Mouse (Mus musculus): ENCODE results near the gene Lef1.

The Lef1 gene

DNA sequence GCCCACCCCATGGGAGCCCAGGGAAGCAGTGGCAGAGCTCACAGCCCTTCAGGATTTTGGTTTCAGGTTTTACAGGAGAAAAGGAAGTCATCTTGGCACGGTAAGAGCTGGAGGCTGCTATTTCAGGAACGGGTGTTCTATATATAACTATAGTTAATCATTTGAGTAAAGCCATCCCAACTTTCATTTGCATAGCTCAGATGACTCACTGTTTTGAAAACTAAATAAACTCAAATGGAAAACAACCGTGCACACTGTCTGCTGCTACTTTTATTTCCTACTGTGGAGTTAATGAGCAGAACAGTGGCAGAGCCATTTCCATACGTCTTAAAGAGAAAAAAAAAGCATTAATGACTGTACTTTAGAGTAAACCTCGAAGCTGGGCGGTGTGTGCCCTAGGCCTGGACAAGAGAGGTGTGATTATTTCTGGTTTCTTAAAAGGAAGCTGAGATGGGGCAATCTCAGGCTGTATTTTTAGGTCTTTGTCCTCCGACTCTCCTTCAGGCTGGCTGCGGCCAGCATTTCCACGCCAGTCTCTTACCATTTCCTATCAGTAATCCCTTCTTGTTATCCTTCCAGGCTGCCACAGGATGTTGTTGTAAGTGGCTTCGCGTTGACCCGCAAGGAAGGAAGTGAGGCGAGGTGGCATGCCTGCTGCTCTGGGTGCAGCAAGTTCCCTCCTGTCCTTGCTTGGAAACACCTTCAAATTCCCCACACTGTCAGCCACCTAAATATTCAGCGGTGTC, 29.2 kb downstream of the Lef1 start:
- DNase-seq (ENCODE audit: low spot score in 2 of 2): no peak

DNA sequence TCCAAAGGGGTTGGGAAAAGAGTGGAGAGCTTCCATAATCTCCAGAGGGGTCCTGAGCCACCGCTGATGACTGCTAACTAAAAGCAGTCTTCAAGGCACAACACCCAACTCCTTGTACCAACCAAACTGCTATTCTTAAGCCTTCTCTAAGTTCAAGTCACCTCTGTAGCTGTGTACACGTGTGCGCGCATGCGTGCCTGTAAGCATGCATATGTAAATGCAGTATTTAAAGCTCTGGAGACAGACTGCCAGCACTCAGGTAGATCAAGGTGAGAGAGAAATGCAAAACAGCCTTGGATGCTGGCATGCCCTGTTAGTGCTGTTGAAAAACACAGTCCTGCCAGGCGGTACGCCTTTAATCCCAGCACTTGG, 29.8 kb downstream of the Lef1 start:
- no peak for DNase-seq (ENCODE audit: low spot score in 2 of 2)

DNA sequence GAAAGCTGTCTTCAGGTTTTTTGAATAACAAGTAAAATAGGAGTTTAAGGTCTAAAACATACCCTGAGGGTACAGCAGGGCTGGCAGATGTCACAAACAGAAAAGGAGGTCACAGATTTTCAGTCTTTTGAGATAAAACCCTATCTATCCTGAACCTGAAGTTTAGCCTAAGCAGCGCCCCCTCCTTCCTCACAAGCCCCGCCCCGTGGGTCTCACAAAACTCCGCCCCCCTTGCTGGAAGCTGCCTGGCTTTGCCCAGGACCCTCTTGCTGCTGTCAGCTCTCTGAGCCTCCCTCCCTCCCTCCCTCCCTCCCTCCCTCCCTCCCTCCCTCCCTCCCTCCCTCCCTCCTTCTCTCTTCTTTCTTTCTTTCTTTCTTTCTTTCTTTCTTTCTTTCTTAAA, 31.3 kb downstream of the Lef1 start:
- DNase-seq (ENCODE audit: low spot score in 2 of 2): no peak

DNA sequence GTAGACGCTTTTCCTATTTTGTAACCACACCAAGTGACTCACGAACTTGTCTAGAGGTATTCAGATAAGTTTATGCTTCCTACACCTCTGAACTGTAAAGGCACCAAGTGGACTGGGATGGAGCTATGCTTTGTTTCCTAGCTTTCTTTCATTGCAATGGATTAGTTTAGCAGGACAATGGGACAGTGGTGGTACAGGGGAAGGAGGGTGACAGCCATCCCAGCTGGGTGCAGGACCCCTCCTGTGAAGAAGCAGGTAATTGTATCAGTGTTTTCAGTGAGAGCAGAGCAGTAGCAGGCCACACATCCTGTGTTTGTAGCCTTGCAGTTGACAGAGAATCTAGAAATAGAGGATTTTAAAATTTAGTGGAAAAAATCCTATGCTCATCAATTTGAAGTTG, 34.0 kb downstream of the Lef1 start:
- DNase-seq (ENCODE audit: low spot score in 2 of 2): no peak

DNA sequence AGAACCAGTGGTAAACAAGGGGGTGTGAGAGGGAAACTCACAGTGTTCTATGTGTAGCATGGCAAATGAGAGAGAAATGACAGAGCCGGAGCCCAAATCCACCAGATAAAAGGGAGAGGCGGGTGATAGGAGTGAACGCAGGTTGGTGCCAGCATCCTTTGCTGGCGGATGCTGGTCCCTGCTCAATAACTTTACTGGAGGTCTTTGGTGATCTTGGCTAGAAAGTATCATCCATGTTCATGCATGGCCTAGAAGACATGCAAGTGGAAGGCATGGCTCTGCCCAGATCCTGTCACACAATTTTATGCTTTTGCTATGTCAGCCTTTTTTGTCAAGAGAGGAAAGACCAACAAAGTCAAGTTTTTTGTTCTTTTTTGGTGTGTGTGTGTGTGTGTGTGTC, 42.6 kb downstream of the Lef1 start:
- no peak for DNase-seq (ENCODE audit: low spot score in 2 of 2)

DNA sequence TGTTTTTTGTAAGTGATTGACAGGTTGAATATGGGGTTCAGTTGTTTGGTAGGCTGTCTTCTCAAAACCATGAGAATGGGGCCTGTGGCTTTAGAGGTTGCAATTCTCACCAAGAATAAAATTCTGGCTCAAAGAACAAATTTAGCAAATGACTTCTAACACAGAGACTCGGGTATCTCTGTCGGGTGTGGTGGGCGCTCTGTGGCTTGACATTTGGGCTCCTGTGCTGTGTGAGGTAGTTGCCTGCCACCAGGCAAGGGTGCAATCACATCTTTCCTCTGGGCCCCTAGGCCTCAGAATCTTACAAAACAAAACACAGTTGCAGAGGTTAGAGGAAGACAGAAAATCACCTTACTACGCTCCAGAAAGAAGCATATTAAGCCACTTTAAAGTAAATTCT, 43.6 kb downstream of the Lef1 start:
- no peak for DNase-seq (ENCODE audit: low spot score in 2 of 2)

DNA sequence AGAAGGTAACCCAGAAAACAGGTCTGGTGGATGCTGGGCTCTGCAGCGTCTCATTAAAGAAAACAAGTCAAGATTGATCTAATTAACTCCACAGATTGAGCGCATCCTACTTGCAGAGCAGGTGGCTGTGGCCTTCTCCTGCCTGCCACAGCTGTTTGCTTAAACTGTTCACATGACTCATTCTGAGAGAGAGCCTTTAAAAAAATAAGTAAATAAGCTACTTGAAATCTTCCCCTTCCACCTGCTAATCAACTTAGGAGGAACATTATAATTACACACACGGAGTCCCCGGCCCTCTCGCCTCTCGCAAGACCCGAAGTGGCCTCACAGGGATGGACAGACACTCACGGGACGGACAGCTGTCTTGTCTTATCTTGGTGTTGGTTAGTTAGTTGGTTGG, 44.3 kb downstream of the Lef1 start:
- no peak for DNase-seq (ENCODE audit: low spot score in 2 of 2)

DNA sequence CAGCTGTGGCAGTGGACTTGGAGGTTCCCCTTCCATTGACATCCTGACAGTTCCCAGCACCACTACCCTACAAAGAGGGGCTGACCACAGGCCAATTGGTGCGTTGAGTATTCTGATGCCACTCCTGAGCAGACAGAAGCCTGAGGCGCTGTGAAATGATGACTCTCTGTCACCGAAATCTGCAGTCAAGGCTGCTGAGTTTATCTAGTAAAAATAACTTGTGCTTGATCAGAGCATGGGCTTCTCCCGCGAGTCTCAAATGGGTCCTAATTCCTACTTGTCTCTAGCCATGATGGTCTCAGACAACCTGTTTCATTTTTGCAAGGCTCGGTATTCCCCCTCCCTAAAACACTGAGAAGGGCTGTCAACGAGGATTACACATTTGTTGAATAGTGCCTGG, 44.8 kb downstream of the Lef1 start:
- DNase-seq (ENCODE audit: low spot score in 2 of 2): no peak

DNA sequence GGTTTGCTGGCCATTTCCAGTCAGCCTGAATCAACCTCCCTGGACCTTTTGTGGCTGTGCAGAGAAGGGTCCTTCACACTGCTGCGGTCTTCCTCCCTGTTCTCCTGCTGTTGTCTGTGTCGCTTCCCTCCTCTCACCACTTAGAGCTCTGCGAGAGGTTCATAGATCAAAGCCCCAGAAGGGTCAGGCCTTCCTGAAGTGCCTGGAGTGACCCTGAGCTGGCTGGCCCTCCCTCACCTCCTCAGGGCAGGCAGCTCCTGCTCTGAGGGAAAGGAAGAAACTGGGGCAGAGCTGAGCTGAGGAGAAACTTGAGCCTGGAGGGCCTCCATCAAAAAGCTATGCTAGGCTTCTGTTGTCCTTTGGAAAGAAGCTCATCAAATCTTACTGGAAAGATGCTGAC, 45.4 kb downstream of the Lef1 start:
- no peak for DNase-seq (ENCODE audit: low spot score in 2 of 2)

DNA sequence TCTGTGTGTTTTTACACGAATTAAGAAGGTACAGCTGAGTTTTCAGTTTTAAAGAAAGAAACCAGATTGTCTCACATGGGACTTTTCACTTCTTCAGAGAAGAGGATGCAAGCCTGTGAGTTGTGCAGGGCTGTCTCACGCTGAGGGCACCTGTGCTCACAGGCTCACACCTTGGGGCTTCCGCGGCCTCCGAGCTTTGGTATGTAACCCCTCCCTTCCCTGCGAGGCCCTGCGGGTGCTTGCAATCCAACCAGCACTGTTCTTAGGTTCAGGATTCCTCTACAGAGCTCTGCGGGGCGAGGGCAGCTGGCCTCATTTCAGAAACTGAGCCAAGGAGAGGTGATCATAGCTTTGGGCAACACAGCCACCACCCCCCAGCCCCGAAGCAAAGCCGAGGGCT, 46.1 kb downstream of the Lef1 start:
- no peak for DNase-seq (ENCODE audit: low spot score in 2 of 2)

DNA sequence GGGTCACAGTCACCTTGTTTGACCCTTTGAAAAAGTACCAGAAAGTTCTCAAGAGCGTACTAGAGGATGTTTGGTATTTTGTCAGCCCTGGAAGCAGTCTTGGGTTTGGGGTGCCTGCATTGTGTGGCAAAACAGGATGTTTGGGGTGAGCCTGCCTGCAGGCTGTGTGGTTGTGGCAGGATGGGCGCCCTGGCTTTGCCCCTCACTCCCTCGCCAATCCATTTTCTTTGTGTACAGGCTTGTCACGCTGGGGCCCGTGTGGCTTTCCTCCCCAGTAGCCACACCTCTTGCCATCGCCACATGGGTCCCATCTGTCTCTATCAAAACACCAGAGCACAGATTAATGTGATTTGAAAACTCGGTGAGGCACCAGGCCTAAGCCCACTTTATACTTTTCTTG, 47.2 kb downstream of the Lef1 start:
- no peak for DNase-seq (ENCODE audit: low spot score in 2 of 2)

DNA sequence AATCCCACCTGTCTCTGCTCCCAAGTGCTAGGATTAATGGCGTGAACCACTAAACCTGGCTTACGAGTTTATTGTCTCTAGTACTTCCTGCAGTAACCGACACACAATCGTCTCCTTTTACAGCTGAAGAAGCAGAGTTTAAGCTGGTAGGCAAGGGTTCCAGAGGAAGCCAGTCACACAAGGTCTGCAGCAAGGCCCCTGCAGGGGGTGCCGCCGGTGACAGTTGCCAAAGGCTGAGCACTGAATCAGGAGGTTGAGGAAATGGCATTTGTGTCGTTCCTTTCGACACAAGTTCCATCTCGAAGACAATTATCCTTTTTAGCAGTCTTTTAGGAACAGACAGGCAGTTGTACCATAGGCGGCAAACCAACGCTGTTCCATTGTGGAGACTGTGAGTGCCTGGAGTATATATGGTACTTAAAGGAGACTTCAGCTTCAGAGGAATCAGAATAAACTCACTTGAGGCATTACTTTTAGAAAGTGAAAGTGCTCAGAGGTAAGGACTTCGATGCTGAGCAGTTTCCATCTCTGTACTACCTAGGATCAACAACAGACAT, 49.0 kb downstream of the Lef1 start:
- DNase-seq (ENCODE audit: low spot score in 2 of 2): no peak

DNA sequence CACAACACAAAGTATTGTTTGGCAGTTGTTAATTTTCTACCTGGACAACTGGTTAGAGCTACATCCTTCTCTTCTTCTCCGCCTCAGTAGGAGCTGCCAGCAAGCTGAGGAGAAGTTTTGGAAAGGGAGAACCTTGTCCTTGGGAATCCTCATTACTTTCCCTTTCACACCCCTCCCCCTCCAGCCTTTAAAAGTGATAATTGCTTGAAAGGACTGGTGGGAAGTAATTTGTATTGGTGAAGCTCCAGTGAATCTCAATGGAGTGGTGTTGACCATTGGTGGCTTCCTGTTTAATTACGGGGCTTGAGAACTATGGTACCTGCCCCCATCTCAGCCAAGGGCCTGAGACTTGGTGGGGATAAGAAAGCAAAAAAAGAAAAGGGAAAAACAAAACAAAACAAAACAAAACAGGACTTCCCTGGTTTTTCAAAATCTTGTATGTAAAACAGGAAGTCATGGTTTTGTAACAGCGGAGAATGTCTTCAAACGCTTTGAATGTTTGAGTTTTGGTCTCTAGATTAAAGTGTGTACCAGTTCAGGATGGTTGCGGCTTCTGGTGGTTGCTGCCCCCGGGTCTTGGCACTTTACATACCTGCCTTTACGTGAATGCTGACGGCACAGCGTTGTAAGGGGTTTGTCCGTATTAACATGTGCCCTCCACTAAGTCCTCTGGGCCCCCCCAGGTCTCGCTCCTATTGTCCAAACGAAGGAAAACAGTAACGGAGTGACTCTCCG, 49.8 kb downstream of the Lef1 start:
- DNase-seq (ENCODE audit: low spot score in 2 of 2): no peak

DNA sequence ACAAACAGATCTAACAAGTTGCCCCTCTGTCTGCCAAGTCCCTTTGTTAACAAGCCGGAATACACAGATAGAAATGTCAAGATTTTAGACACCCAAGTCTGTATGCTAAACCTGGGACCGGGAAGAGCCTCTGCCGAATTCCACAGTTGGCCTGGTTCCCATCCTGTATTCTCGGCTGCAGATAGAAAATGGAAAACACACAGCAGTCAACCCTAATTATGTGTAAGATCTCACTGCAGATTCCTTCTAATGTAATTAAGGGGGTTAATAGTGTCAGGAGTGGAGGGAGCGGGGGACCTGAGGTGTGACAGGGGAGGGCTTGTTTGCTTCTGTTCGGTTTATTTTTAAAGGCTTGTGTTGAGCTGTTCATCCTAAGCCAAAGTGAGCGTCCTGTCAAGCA, 50.6 kb downstream of the Lef1 start:
- DNase-seq (ENCODE audit: low spot score in 2 of 2): no peak

DNA sequence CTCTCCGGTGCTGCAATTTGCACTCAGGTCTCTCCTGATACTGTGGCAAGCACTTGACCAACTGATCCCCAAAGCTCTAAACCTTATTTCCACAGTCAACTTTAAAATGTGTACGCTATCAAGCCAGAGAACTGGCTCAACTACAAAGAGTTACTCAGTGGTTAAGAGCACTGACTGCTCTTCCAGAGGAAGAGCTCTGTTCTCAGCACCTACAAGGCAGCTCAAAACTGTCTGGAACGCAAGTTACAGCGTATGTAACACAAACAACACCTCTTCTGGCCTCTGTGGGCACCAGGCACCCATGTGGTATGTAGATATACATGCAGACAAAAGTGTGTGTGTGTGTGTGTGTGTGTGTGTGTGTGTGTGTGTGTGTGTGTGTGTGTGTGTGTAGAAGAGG, 57.5 kb downstream of the Lef1 start:
- DNase-seq (ENCODE audit: low spot score in 2 of 2): no peak

DNA sequence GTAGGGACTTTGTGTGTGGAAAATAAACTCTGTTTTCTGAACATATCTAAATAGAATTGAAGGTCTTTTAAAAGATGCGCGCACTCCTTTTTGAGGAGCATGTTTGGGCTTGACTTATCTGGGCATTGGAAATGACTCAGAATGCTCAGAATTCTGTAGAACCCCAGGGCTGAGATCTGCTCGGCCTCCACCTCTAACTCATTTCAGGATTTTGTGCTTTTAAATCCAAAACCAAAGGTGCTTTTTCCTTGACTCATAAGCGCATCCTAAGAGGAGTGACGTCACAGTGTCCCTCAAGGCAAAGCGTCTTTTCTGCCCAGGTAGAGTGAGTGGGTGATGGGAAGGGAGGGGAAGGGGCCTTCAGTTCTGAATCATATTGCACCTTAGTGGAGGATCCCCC, 58.9 kb downstream of the Lef1 start:
- no peak for DNase-seq (ENCODE audit: low spot score in 2 of 2)

DNA sequence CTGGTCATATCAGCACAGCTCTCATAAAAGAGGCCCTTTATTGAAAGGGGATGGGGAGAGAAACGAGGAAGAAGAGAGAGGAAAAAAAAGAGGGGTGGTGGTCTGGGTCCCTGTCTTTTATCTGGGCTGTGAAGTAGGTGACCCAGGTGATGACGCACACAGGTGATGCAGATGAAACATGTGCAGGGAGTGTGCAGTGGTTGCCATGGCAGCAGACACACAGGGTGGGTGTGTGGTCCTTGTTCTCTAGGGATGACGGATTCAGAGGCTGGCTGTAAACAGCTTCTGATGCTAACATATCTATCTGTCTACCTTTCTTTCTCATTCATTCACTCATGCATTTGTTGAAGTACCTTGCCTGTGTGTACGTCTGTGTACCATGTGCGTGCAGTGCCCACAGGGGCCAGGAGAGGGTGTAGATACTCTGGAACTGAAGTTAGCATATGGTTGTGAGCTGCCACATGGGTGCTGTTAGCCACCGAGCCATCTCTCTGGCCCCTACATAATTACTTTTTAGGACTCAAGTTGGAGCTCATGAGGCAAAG, 59.9 kb downstream of the Lef1 start:
- DNase-seq (ENCODE audit: low spot score in 2 of 2): no peak

DNA sequence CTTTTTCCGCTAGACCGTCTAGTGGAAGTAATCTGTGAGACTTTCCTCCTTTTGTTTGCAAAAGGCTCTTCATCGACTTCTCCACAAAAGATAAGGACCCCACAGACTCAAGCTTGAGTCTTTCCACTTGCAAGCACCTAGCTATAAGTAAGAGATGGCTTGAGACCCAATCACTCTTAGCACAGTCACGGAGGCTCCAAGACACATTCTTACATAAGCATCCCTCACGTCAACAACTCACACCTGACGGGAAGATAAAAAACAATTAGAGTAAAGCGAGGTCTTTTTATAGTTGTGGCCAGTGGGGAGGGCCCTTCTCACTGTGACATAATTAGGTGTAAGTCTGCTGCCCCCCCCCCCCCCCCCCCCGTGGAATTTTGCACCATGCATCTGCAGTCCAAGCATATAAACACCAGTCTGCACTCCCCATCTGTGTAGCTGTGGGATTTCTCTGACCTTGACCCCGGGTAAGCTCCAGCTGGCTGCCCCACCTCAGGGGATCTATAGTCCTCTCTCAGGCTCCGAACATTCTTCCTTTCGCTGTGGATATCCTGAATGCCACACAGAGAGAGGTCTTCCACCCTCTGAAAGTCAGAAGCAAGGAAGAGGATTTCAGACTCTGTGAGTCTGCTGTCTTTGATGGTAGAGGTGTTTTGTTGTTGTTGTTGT, 61.2 kb downstream of the Lef1 start:
- no peak for DNase-seq (ENCODE audit: low spot score in 2 of 2)

DNA sequence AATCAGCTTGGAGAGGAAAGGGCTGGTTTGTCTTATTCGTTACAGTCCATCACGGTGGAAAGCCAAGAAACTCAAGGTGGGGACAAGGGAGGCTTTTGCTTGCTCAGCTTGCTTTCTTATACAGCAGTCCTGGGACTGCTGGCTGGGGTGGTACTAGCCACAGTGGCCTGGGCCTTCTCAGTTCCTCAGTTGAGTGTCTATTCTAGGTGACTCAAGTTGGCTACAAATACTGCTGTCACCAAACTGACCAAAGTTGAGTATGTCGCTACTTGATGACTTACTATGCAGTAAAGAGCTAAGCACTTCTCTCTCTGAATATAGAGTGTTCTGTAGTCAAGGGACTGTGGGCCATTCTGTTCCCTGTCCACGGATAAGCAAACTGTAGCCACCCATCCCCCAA, 62.0 kb downstream of the Lef1 start:
- DNase-seq (ENCODE audit: low spot score in 2 of 2): no peak

DNA sequence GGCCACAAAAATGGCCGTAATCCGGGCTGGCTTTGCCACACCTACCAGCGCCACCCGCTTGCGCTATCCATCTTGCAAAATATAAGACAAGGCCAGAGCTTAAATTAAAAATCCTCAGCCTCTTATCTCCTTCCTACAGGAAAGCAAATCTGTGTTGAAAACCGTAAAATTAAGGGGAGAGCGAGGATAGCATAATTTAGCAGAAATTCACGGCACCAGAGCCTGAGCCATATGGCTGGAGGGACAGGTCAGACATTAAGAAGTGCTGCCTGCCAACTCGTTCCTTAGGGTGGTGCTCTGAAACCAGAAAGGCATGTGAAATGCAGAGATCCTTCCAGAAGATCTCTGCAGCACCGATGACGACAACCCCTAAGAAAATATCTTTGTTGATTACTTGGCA, 70.7 kb downstream of the Lef1 start:
- DNase-seq (ENCODE audit: low spot score in 2 of 2): no peak

DNA sequence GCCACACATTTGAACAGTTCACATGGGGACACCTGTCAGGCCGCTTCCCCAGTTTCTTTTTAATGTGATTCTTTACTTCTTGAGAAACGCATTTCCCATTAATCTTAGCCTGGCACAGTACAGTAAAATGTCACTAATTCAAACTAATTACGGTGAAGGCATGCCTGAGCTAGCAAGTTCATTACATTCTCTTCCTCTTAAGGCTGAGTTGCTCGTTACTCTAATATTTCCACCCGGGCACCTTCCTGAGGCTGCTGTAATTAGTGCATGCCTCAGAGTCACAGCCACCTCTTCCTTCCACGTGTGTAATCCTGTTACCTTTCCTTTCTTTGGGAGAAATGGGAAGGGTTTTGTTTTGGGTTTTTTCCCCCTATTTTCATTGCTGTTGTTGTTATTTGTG, 71.9 kb downstream of the Lef1 start:
- no peak for DNase-seq (ENCODE audit: low spot score in 2 of 2)

DNA sequence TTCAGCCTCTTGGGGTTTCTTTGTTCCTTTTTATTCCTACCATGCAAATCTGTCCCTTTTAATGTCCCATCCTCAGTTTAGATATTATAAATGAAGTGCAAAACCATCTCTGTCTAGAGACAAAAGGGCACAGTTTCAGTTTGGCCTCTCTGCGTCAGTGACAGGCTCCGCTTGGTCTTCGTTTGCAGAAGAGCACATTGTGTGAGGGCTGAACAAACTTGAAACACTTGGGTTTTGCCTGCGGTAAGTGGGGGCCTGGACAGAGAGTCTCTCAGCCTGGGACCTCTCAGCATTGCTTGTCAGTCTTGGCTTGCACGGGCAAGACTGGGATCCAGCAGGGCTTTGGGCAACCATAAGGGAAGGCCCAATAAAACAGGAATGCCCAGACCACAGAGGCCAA, 75.9 kb downstream of the Lef1 start:
- DNase-seq (ENCODE audit: low spot score in 2 of 2): no peak

DNA sequence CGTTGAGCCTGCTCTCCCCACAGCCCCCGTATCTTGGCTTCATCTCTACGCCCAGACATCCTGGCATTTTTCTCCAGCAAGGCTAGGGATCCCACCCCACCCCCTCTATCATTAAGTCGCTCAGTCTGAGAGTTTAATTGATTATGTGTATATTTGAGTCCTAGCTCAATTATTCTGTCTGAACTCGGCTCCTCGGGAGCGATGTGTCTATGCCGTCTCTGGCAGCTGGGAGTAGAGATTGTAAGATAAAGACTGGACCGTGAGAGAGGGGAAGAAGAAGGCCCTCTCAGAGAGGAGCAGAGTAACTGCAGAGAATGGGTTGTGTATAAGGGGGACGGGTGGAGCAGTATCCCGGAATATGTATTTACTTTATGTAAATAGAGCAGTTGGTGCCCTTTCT, 80.0 kb downstream of the Lef1 start:
- no peak for DNase-seq (ENCODE audit: low spot score in 2 of 2)

Measured in spleen, postnatal 14 days (tissue).